Mouse (Mus musculus): ENCODE measurements around the gene Tube1. TPM values are rescaled to one million over a fixed set of nuclear protein-coding genes. Genes with fewer than 3 reads are reported as not detected.

Gene Tube1
- polyA plus RNA-seq, 1 experiment from 2014 or later = 1.8 TPM

DNA sequence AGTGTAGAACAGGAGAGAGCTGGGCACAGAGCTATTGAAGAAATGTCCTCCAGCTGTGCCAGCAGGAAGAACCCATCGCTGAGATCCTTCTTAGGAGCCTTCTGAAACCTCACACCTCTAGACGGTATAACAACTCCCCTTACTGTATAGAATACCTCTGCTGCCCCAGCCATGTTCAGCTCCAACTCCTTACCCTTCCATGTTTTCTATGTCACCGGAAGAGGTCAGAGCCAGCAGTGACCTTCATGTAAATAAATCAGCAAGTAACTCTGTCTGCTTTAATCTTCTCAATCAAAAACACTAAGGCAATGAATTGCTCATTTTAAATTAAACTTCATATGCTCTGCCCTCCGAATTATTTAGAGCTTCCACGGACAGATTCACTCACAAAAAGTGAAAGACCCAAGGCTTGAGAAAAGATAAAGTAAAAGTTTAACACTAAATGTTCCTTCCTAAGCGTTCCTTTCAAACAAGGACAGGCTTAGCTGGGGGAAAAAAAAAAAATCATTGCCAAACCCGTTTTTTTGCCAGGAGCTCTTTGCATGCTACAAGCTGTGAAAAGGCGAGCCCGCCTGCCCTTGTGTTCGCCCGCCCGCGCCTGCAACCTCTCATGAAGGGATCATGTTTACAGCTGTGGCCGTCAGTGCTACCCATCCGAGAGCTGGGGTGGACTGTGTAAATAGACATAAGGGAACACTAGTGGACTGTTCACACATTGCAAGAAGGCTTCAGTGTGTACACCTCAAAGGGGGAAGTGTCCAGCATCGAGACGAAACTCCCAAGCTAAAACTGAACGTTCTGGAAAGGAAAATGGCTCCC, 29.1 kb downstream of the Tube1 start:
- DNase-seq (ENCODE audit: low spot score) = no peak
- Histone ChIP-seq H3K4me2 (replicated peaks; ENCODE audit: low read depth, low read length) (peak overlapping the region; percentile 35), H3K4me1 (ENCODE audit: insufficient read depth, low read depth, low read length) (0 out of 2 replicates have a peak, but pooled peaks cover 5% of the 10 kb centered on the region), H3K36me3 (ENCODE audit: insufficient read depth, low read length) (no peaks in the 10 kb centered on the region), H3K9me3 (ENCODE audit: low read length) (no peaks in the 10 kb centered on the region), H3K4me3 (ENCODE audit: low read depth, low read length) (no peak overlapping the region), H3K27me3 (replicated peaks; ENCODE audit: insufficient read depth, low read length) (no peaks in the 10 kb centered on the region), H3K9ac (replicated peaks; ENCODE audit: low read depth) (no peak overlapping the region), H3K27ac (ENCODE audit: low read length) (no peak overlapping the region)
- ATAC-seq = peak; percentile 40; the same call in 1 of the 2 replicates
- 12% methylated on average over 18 of the region's 18 CpGs for WGBS
- TF ChIP-seq EP300 (IDR thresholded peaks at IDR 0.05) (no peak), CTCF (IDR thresholded peaks at IDR 0.05) (no peak)

DNA sequence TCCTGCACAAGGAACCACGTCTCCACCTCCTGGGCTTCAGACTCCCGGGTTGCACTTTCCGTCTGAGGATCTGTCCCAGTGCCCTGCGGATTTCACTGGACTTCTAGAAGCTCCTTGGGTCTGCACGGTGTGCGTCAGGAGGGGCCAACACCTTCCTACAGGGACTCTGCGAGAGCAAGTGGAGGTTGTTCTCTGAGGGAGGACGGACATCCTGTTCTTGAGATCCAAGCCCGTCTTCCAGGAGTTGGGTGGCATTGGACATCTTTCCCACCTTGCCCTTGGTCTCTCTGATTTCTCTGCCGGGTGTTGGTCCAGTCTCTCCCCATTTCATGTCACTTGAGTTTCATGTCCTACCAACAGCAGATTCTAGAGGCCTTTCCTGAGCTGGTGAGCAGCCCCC, 29.9 kb downstream of the Tube1 start, which contains the start of gene Ccn6:
Ccn6 (minus strand) TSS at position 101 of the 400 bp plus-strand sequence.
- no peaks in the 10 kb centered on the region for H3K27me3 ChIP-seq (replicated peaks; ENCODE audit: insufficient read depth, low read length)
- DNase-seq (ENCODE audit: low spot score) (no peak), ATAC-seq (no peak)
- no peak within 1 kb of the TSS for H3K4me3 ChIP-seq (ENCODE audit: low read depth, low read length)
- H3K36me3 ChIP-seq (ENCODE audit: insufficient read depth, low read length) = no peaks in the 10 kb centered on the region
- TF ChIP-seq EP300 (IDR thresholded peaks at IDR 0.05) (no peak), CTCF (IDR thresholded peaks at IDR 0.05) (no peak)
- no peak within 1 kb of the TSS for H3K27ac ChIP-seq (ENCODE audit: low read length)
- H3K9ac ChIP-seq (replicated peaks; ENCODE audit: low read depth) = no peak within 1 kb of the TSS
- H3K4me2 ChIP-seq (replicated peaks; ENCODE audit: low read depth, low read length) = peak within 1 kb of the TSS; percentile 35
- 83% methylated on average over 10 of the region's 10 CpGs for WGBS
- 0 out of 2 replicates have a peak, but pooled peaks cover 5% of the 10 kb centered on the region for H3K4me1 ChIP-seq (ENCODE audit: insufficient read depth, low read depth, low read length)
- H3K9me3 ChIP-seq (ENCODE audit: low read length) = no peaks in the 10 kb centered on the region

DNA sequence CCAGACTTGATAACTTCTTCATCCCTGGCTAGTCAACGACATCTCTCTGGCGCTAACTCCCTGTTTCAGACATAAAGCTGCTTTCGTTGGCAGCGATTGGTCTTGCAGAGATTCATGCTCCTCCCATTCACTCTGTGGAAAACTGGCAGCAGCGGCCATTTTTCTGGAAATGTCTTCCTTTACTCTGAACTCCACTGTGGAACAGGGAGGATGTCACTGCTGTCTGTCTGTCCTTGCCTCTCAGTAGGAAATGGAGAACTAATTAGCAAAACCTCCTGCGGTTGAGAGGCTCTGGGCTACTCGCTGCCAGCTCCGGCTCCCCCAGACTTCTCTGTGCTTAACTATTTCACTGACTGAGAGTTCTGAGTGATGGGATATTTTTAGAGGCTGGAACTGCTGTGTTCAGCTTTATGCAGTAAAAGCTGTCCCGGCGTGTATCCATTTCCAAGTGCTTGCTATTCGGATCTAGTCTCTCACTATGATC, 31.9 kb downstream of the Tube1 start:
- Histone ChIP-seq H3K27ac (ENCODE audit: low read length) (peak overlapping the region; percentile 54), H3K4me2 (replicated peaks; ENCODE audit: low read depth, low read length) (peak overlapping the region; percentile 41), H3K4me1 (ENCODE audit: insufficient read depth, low read depth, low read length) (peaks cover 6% of the 10 kb centered on the region; the same call in 1 of the 2 replicates), H3K27me3 (replicated peaks; ENCODE audit: insufficient read depth, low read length) (no peaks in the 10 kb centered on the region), H3K36me3 (ENCODE audit: insufficient read depth, low read length) (no peaks in the 10 kb centered on the region), H3K9me3 (ENCODE audit: low read length) (no peaks in the 10 kb centered on the region), H3K9ac (replicated peaks; ENCODE audit: low read depth) (no peak overlapping the region), H3K4me3 (ENCODE audit: low read depth, low read length) (peak overlapping the region; percentile 19; the same call in 1 of the 2 replicates)
- TF ChIP-seq EP300 (IDR thresholded peaks at IDR 0.05) (no peak), CTCF (IDR thresholded peaks at IDR 0.05) (no peak)
- DNase-seq (ENCODE audit: low spot score) (peak; percentile 78), ATAC-seq (peak; percentile 59)
- WGBS = 24% methylated on average over 11 of the region's 11 CpGs

DNA sequence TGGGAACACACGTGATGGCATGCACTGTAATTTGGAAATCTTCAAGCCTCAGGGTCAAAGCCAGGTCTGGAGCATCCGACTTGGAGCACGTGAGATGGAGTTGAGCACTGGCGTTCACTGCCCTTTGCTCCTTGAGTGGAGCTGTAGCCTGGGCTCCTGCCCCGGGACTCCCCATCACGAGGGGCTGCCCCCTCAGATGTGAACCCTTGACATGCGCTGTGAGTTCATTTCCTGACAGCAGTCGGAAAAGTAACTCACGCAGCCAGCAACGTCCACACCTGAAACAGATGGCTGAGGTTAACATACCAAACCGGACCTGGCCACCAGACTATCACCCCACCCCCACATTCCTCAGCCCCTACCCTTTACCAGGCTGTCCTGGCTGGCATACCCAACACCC, 33.8 kb downstream of the Tube1 start:
- WGBS = 69% methylated on average over 11 of the region's 11 CpGs

DNA sequence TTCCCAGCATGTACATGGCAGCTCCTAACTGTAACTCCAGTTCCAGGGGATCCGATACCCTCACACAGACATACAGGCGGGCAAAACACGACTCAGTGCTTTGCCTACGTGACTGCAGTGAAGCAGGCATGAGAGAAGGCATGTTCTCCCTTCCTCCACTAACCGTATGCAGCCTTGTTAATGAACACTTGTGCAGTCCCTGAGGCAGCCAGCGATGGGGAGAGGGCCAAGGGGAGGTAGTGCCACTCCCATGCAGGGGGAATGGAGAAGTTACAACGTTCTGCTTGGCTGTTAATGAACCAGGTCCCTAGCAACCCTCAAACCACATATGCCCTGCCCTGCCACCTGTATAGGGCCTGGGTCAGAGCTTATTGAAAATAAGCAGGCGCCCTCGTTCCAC, 35.9 kb downstream of the Tube1 start:
- no peak overlapping the region for H3K27ac ChIP-seq (ENCODE audit: low read length)
- H3K4me1 ChIP-seq (ENCODE audit: insufficient read depth, low read depth, low read length) = peaks cover 20% of the 10 kb centered on the region
- H3K4me3 ChIP-seq (ENCODE audit: low read depth, low read length) = no peak overlapping the region
- no peak for TF ChIP-seq CTCF (IDR thresholded peaks at IDR 0.05)
- no peak for TF ChIP-seq EP300 (IDR thresholded peaks at IDR 0.05)
- H3K9me3 ChIP-seq (ENCODE audit: low read length) = no peaks in the 10 kb centered on the region
- H3K4me2 ChIP-seq (replicated peaks; ENCODE audit: low read depth, low read length) = peak overlapping the region; percentile 39
- 55% methylated on average over 9 of the region's 9 CpGs for WGBS
- H3K9ac ChIP-seq (replicated peaks; ENCODE audit: low read depth) = no peak overlapping the region
- no peaks in the 10 kb centered on the region for H3K36me3 ChIP-seq (ENCODE audit: insufficient read depth, low read length)
- ATAC-seq (no peak), DNase-seq (ENCODE audit: low spot score) (no peak)
- no peaks in the 10 kb centered on the region for H3K27me3 ChIP-seq (replicated peaks; ENCODE audit: insufficient read depth, low read length)

More for the DNA sequence above, 33.8 kb downstream of the Tube1 start:
- Histone ChIP-seq H3K27ac (ENCODE audit: low read length) (no peak overlapping the region), H3K36me3 (ENCODE audit: insufficient read depth, low read length) (no peaks in the 10 kb centered on the region), H3K4me2 (replicated peaks; ENCODE audit: low read depth, low read length) (no peak overlapping the region), H3K27me3 (replicated peaks; ENCODE audit: insufficient read depth, low read length) (no peaks in the 10 kb centered on the region), H3K9ac (replicated peaks; ENCODE audit: low read depth) (no peak overlapping the region), H3K4me3 (ENCODE audit: low read depth, low read length) (no peak overlapping the region), H3K9me3 (ENCODE audit: low read length) (no peaks in the 10 kb centered on the region), H3K4me1 (ENCODE audit: insufficient read depth, low read depth, low read length) (peaks cover 14% of the 10 kb centered on the region; the same call in 1 of the 2 replicates)
- no peak for TF ChIP-seq EP300 (IDR thresholded peaks at IDR 0.05)
- TF ChIP-seq CTCF (IDR thresholded peaks at IDR 0.05) = no peak
- ATAC-seq = no peak
- DNase-seq (ENCODE audit: low spot score) = no peak

DNA sequence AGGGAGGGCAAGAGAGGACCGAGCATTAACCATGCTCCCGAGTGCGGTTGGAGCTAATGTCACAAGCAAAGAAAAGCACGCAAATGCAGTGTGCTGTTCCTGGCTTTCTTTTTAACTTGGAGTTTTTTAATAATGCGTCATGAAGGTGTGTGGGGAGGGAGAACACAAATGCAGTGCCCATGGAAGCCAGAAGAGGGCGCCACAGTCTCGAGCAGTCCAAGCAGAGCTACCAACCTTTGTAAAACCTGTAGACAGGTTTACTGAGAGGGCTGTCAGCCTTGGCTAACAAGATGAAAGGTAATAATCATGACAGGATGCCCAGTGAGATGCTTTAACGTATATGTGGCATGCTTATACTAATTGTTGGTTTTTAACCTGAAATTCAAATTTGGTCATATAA, 36.4 kb downstream of the Tube1 start:
- Histone ChIP-seq H3K4me2 (replicated peaks; ENCODE audit: low read depth, low read length) (peak overlapping the region; percentile 39), H3K27me3 (replicated peaks; ENCODE audit: insufficient read depth, low read length) (no peaks in the 10 kb centered on the region), H3K4me3 (ENCODE audit: low read depth, low read length) (no peak overlapping the region), H3K27ac (ENCODE audit: low read length) (no peak overlapping the region), H3K4me1 (ENCODE audit: insufficient read depth, low read depth, low read length) (peaks cover 20% of the 10 kb centered on the region), H3K9ac (replicated peaks; ENCODE audit: low read depth) (no peak overlapping the region), H3K36me3 (ENCODE audit: insufficient read depth, low read length) (no peaks in the 10 kb centered on the region), H3K9me3 (ENCODE audit: low read length) (no peaks in the 10 kb centered on the region)
- WGBS = 15% methylated on average over 8 of the region's 8 CpGs
- ATAC-seq (peak; percentile 13; the same call in 1 of the 2 replicates), DNase-seq (ENCODE audit: low spot score) (peak; percentile 74)
- TF ChIP-seq CTCF (IDR thresholded peaks at IDR 0.05) = peak; percentile 87
- TF ChIP-seq EP300 (IDR thresholded peaks at IDR 0.05) = no peak

Data from lung, postnatal 0 days (tissue).